Mouse (Mus musculus) forebrain, embryonic 14.5 days (tissue): ENCODE measurements around the gene Tmtc4. TPM values are rescaled to one million over a fixed set of nuclear protein-coding genes. Genes with fewer than 3 reads are reported as not detected.

ENCODE experiments used
- ATAC-seq: fragments of 200-750 bp; cut with Nextera tagmentation; 2 replicates; pipeline ENCODE4 v1.8.0; 2017; ENCODE audit warnings: mild to moderate bottlenecking, moderate library complexity
- DNase-seq: peaks from one replicate; pipeline ENCODE4 v3.0.0-alpha.2; 2015; ENCODE audit warnings: low spot score
- H3K27ac ChIP-seq: fragments of 300-500 bp; sonication (generic); 2 replicates; pipeline ENCODE4 v1.5.1; 2014; ENCODE audit warnings: low read depth, mild to moderate bottlenecking, control low read depth, low read length, moderate library complexity
- H3K27me3 ChIP-seq: fragments of 300-500 bp; sonication (generic); replicated peaks from 2 replicates; pipeline ENCODE4 v1.6.1; 2014; ENCODE audit warnings: low read length, control low read depth, mixed read lengths; ENCODE audit not compliant: control insufficient read depth, insufficient read depth
- H3K36me3 ChIP-seq: fragments of 300-500 bp; sonication (generic); 2 replicates; pipeline ENCODE4 v1.6.1; 2014; ENCODE audit warnings: low read length, control low read depth; ENCODE audit not compliant: control insufficient read depth, insufficient read depth
- H3K4me1 ChIP-seq: fragments of 300-500 bp; sonication (generic); 2 replicates; pipeline ENCODE4 v1.6.1; 2014; ENCODE audit warnings: antibody characterized with exemption, low read length, control low read depth; ENCODE audit not compliant: control insufficient read depth, insufficient read depth
- H3K4me2 ChIP-seq: fragments of 300-500 bp; sonication (generic); 2 replicates; pipeline ENCODE4 v1.6.1; 2014; ENCODE audit warnings: mild to moderate bottlenecking, control low read depth, low read length
- H3K4me3 ChIP-seq: fragments of 300-500 bp; sonication (generic); 2 replicates; pipeline ENCODE4 v1.5.1; 2014; ENCODE audit warnings: low read depth, low read length, control low read depth
- H3K9ac ChIP-seq: fragments of 300-500 bp; sonication (generic); 2 replicates; pipeline ENCODE4 v1.6.1; 2014; ENCODE audit warnings: mild to moderate bottlenecking, low read length, control low read depth, moderate library complexity
- H3K9me3 ChIP-seq: fragments of 300-500 bp; sonication (generic); replicated peaks from 2 replicates; pipeline ENCODE4 v1.6.1; 2016; ENCODE audit warnings: low read length, control low read depth, mixed read lengths; ENCODE audit not compliant: control insufficient read depth
- WGBS: fragments of 180-500 bp; shearing (Covaris S2); extraction: QIAGEN DNeasy Blood & Tissue Kit; methylation state at CpG from one replicate; pipeline ENCODE4 v1.1.7; 2014; 5-methylcytosine and 5-hydroxymethylcytosine counted together
- polyA plus RNA-seq: library from polyadenylated mRNA; unstranded; fragments of >200 nt; fragmentation: Nextera tagmentation; extraction: Ambion mirVana; gene quantifications from 2 replicates; pipeline ENCODE4 v1.2.1, GENCODE M21; 2014

Gene Tmtc4
- polyA plus RNA-seq, 1 experiment from 2014 or later, result 41.5 TPM

DNA sequence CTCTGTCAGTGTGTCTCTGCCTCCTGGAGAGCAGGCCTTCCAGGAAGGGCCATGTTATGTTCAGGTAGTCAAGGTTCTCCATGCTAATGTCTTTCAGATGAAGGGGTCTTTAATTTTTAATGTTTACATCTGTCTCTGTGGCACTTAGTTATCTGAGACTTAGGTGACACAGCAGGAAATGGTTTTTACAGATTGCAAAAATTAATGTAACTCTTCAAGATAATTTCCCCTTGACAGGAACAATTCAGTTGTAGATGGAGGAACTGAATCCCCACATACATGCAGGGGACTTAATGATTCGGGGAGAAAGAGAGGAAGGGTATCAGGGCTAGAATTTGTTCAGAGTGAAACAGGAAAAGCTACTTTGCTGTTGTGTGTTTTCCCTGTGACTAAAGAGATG lies 96.6 kb downstream of the Tmtc4 start:
- H3K4me3 ChIP-seq, result no peak overlapping the region
- no peak overlapping the region for H3K4me2 ChIP-seq
- ATAC-seq, result no peak
- H3K27ac ChIP-seq, result no peak overlapping the region
- WGBS, result 83% methylated on average over 1 of the region's 1 CpGs
- no peak for DNase-seq
- no peaks in the 10 kb centered on the region for H3K9me3 ChIP-seq
- no peak overlapping the region for H3K9ac ChIP-seq
- no peaks in the 10 kb centered on the region for H3K27me3 ChIP-seq
- no peaks in the 10 kb centered on the region for H3K36me3 ChIP-seq
- H3K4me1 ChIP-seq, result peaks cover 26% of the 10 kb centered on the region

DNA sequence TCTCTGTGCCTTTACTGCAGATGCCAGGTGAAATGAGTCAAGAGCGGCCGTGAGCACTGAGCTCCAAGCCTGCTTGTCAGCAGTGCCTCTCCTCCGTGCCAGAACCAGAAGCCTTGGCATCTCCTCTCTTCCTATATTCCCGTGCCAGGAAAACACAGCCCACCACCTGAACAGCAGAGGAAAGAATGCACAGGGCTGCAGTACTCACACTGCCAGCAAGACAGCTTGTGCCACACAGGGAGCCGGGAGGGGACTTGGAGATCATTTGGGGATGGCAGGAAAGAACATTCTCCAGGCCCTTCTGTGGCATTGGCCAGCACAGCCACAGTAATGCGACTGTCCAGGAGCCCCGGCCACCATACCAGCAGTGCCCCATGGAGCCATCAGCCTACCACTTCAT lies 97.9 kb downstream of the Tmtc4 start:
- no peak overlapping the region for H3K27ac ChIP-seq

DNA sequence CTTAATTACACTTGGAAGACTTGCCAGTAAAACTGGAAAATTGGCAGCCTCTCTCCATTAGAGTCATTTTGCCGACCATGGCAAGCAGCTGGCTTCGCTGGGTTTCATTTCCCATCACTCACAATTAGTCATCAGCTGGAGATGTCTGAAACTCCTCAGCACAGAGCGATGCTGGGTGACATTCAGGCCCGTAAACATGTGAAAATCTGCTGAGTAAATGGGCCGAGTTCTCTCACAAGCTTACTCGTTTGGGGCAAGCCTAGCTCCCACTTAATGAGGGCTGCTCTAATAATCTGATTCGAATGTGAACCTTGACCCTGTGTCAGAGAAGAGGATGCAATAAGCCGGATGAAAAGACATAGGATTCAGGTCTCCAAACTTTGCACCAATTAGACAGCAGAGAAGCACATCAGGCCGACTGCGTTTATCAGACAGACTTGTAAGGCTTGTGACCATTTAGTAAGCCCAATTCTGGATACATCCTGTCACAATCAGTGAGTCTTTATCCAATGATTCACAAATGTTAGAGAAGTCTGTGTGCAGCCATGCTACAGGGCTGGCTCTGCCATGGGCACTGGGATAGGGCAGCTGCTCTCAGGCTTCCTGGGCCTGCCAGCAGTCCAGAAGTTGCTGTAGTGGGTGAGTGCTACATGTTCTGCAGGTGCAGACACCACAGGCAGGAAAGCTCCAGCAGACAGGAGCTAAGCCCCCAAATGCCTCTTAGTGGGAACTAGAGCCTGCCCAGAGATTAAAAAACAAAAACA lies 99.8 kb downstream of the Tmtc4 start:
- no peak overlapping the region for H3K9ac ChIP-seq
- H3K4me3 ChIP-seq, result no peak overlapping the region
- H3K27ac ChIP-seq, result peak overlapping the region; percentile 75
- H3K27me3 ChIP-seq, result no peaks in the 10 kb centered on the region
- ATAC-seq, result peak; percentile 74
- peaks cover 31% of the 10 kb centered on the region for H3K4me1 ChIP-seq
- DNase-seq, result peak; percentile 92
- H3K36me3 ChIP-seq, result no peaks in the 10 kb centered on the region
- 15% methylated on average over 10 of the region's 10 CpGs for WGBS
- H3K4me2 ChIP-seq, result no peak overlapping the region
- H3K9me3 ChIP-seq, result no peaks in the 10 kb centered on the region

More for the DNA sequence above, 97.9 kb downstream of the Tmtc4 start:
- no peaks in the 10 kb centered on the region for H3K9me3 ChIP-seq
- no peak overlapping the region for H3K9ac ChIP-seq
- no peaks in the 10 kb centered on the region for H3K36me3 ChIP-seq
- peaks cover 31% of the 10 kb centered on the region for H3K4me1 ChIP-seq
- H3K4me2 ChIP-seq, result no peak overlapping the region
- 73% methylated on average over 7 of the region's 7 CpGs for WGBS
- H3K4me3 ChIP-seq, result no peak overlapping the region
- DNase-seq (peak; percentile 74), ATAC-seq (no peak)
- no peaks in the 10 kb centered on the region for H3K27me3 ChIP-seq

DNA sequence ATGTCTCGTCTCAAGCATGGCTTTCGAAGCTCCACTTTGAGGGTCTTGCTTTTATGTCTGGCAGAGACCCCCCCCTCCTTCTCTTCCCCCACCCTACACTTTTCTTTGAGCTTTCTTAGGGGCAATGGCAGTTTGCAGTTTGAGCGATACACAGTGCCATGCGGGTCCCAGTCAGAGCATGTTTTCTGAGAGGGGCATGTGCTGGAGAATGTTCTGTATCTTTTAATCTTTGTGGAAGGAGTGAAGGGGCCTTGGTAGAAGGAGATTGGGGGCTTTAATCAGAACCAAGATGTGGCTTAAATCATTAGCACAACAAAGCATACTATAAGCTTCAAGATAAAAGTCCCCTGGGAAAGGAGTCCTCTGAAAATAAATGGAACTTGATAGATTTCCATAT lies 100.4 kb downstream of the Tmtc4 start:
- Histone ChIP-seq H3K4me3 (no peak overlapping the region), H3K9ac (no peak overlapping the region), H3K4me1 (peaks cover 31% of the 10 kb centered on the region), H3K27ac (peak overlapping the region; percentile 72), H3K4me2 (0 out of 2 replicates have a peak overlapping the region, but pooled peaks have one; percentile 4), H3K9me3 (no peaks in the 10 kb centered on the region), H3K27me3 (no peaks in the 10 kb centered on the region), H3K36me3 (no peaks in the 10 kb centered on the region)
- DNase-seq (no peak), ATAC-seq (peak; percentile 50)
- WGBS, result 10% methylated on average over 4 of the region's 4 CpGs

GRCm38 (mm10) chr14:122882795-122883409 lies 100.9 kb downstream of the Tmtc4 start:
- DNase-seq, result peak; percentile 60
- Histone ChIP-seq H3K4me3 (no peak overlapping the region), H3K4me1 (peaks cover 31% of the 10 kb centered on the region), H3K27ac (peak overlapping the region; percentile 72), H3K27me3 (no peaks in the 10 kb centered on the region), H3K36me3 (no peaks in the 10 kb centered on the region), H3K4me2 (0 out of 2 replicates have a peak overlapping the region, but pooled peaks have one; percentile 2), H3K9ac (no peak overlapping the region), H3K9me3 (no peaks in the 10 kb centered on the region)
- peak; percentile 44 for ATAC-seq
- 29% methylated on average over 7 of the region's 7 CpGs for WGBS

DNA sequence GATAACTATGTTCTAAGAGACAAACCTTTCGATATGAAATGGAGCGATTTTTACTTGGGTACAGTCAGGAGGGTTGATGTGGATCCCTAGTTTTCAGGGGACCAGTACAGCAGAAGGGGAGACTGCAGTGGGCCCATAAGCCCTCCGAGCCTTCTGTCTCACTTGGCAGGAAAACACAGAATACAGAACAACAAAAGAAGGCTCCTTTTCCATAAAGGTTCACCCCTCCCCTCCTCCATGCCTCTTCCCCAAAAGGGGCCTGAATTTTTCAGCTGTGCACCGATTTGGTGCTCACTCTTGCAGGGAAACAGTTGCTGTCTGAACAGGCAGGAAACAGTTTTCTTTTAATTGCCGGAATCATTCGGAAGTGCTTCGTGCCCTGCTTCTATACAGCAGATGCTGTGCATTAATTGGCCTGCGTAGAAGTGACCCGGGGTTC lies 101.6 kb downstream of the Tmtc4 start:
- WGBS, result 20% methylated on average over 9 of the region's 9 CpGs
- peak; percentile 80 for DNase-seq
- H3K9ac ChIP-seq, result no peak overlapping the region
- no peaks in the 10 kb centered on the region for H3K36me3 ChIP-seq
- peak; percentile 58 for ATAC-seq
- 0 out of 2 replicates have a peak overlapping the region, but pooled peaks have one; percentile 2 for H3K4me2 ChIP-seq
- no peak overlapping the region for H3K4me3 ChIP-seq
- H3K4me1 ChIP-seq, result peaks cover 31% of the 10 kb centered on the region
- H3K27ac ChIP-seq, result peak overlapping the region; percentile 72
- no peaks in the 10 kb centered on the region for H3K27me3 ChIP-seq
- no peaks in the 10 kb centered on the region for H3K9me3 ChIP-seq

DNA sequence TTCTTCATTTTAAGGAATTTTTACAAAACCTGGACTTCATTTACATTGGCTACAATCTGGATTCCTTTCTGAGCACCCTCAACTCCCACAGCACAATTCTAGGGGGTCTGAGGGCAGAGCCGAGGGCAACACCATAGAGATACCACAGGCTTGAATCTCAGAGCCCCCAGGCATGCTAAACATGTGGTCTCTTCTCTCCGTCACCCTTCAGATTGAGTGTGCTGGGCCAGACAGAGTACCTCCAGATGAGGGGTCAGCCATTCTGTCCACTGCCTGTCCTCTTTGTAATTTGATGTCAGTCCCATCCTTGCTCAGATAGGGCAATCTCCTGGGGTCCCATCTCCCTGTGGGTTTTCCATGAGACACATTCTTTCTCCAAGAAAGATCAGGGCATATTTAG lies 102.1 kb downstream of the Tmtc4 start:
- Histone ChIP-seq H3K27ac (peak overlapping the region; percentile 72), H3K4me1 (peaks cover 31% of the 10 kb centered on the region), H3K4me2 (no peak overlapping the region), H3K4me3 (no peak overlapping the region), H3K9ac (0 out of 2 replicates have a peak overlapping the region, but pooled peaks have one; percentile 18), H3K27me3 (no peaks in the 10 kb centered on the region), H3K36me3 (no peaks in the 10 kb centered on the region), H3K9me3 (no peaks in the 10 kb centered on the region)
- ATAC-seq (no peak), DNase-seq (no peak)
- WGBS, result 65% methylated on average over 2 of the region's 2 CpGs

- DNase-seq (no peak), ATAC-seq (no peak)
- Histone ChIP-seq H3K4me1 (peaks cover 35% of the 10 kb centered on the region), H3K9me3 (no peaks in the 10 kb centered on the region), H3K9ac (no peak overlapping the region), H3K27ac (no peak overlapping the region), H3K4me3 (no peak overlapping the region), H3K4me2 (no peak overlapping the region), H3K27me3 (no peaks in the 10 kb centered on the region), H3K36me3 (no peaks in the 10 kb centered on the region)
- 69% methylated on average over 7 of the region's 7 CpGs for WGBS
Observed at GRCm38 (mm10) chr14:122880291-122880690, 103.5 kb downstream of the Tmtc4 start.

DNA sequence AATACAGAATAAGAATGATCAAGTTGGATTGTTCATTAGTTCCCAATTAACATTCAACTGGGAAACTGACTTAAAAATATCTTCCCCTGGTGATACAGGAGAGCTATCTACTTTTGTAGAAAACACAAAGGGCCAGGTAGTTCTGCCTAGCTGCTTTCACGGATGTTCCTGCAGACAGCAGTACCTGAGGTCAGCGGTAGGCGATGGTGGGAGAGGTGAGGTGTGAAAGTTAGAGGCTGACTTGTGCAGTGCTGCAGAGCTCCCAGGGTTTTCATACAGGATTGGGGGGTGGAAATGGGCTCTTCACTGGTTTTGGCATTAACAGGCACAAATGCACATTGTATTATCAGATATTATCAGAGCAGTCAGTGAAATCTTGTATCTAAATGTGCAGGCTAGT lies 106.0 kb downstream of the Tmtc4 start:
- Histone ChIP-seq H3K4me1 (peaks cover 19% of the 10 kb centered on the region), H3K4me3 (no peak overlapping the region), H3K9me3 (no peaks in the 10 kb centered on the region), H3K36me3 (no peaks in the 10 kb centered on the region), H3K4me2 (no peak overlapping the region), H3K27me3 (0 out of 2 replicates have a peak, but pooled peaks cover 5% of the 10 kb centered on the region), H3K9ac (no peak overlapping the region), H3K27ac (no peak overlapping the region)
- no peak for DNase-seq
- no peak for ATAC-seq
- 88% methylated on average over 3 of the region's 3 CpGs for WGBS
